Comparison of ENCODE assay signal across 27 mouse cellular contexts in genomic region chr14:122896106-122896505, GRCm38 (mm10).
"Had no signal": no experiment of that assay in that cellular context is flagged by ENCODE, and none has a peak within 500 bp of the region (broad histone marks: within the 10 kb centered on the region; RNA-seq: fewer than 3 reads in every experiment).

No protein-coding gene starts in this region.

- H3K9me3 ChIP-seq: limb, embryonic 12.5 days; limb, embryonic 13.5 days; limb, embryonic 15.5 days; liver, embryonic 12.5 days; liver, embryonic 13.5 days; liver, embryonic 15.5 days; lung, embryonic 15.5 days; megakaryocyte, embryonic 14.5 days; midbrain, embryonic 10.5 days; midbrain, embryonic 12.5 days; midbrain, embryonic 13.5 days; midbrain, embryonic 15.5 days; neural tube, embryonic 12.5 days had no signal

- H3K4me3 ChIP-seq: limb, embryonic 12.5 days; limb, embryonic 13.5 days; limb, embryonic 15.5 days; liver, embryonic 12.5 days; liver, embryonic 13.5 days; liver, embryonic 15.5 days; lung, embryonic 15.5 days; megakaryocyte, embryonic 14.5 days; midbrain, embryonic 10.5 days; midbrain, embryonic 12.5 days; midbrain, embryonic 13.5 days; midbrain, embryonic 15.5 days; myocyte; neural tube, embryonic 12.5 days had no signal

- H3K27me3 ChIP-seq: limb, embryonic 12.5 days; limb, embryonic 13.5 days; limb, embryonic 15.5 days; liver, embryonic 12.5 days; liver, embryonic 13.5 days; liver, embryonic 15.5 days; lung, embryonic 15.5 days; megakaryocyte, embryonic 14.5 days; midbrain, embryonic 12.5 days; midbrain, embryonic 13.5 days; midbrain, embryonic 15.5 days; neural tube, embryonic 12.5 days had no signal

- H3K4me1 ChIP-seq: limb, embryonic 12.5 days; limb, embryonic 15.5 days; liver, embryonic 12.5 days; liver, embryonic 13.5 days; liver, embryonic 15.5 days; lung, embryonic 15.5 days; midbrain, embryonic 12.5 days; midbrain, embryonic 13.5 days; midbrain, embryonic 15.5 days; neural tube, embryonic 12.5 days had no signal

- H3K36me3 ChIP-seq: limb, embryonic 15.5 days; lung, embryonic 15.5 days; midbrain, embryonic 12.5 days; midbrain, embryonic 15.5 days had no signal

- DNase-seq: left cerebral cortex, postnatal 4 days; liver; liver, embryonic 13.5 days; liver, postnatal 0 days; lung, adult 18-20 months; lung, adult 2 months; lung, embryonic 14.5 days; lung, postnatal 10 days; lung, postnatal 14 days; lung, postnatal 36 days; lung, postnatal 4 days; midbrain, embryonic 14.5 days had no signal

- H3K27ac ChIP-seq: limb, embryonic 12.5 days; limb, embryonic 13.5 days; limb, embryonic 15.5 days; liver, embryonic 12.5 days; liver, embryonic 13.5 days; liver, embryonic 14.5 days; liver, embryonic 15.5 days; lung, embryonic 15.5 days; macrophage; midbrain, embryonic 10.5 days; midbrain, embryonic 12.5 days; midbrain, embryonic 13.5 days; midbrain, embryonic 15.5 days; neural tube, embryonic 12.5 days had no signal
